Mouse (Mus musculus) gastrocnemius, postnatal 14 days (tissue): ENCODE results near the gene Arhgef12. TPM values are rescaled to one million over a fixed set of nuclear protein-coding genes. Genes with fewer than 3 reads are reported as not detected.

Experiments used
- DNase-seq: peaks from one replicate; pipeline ENCODE4 v3.0.0; 2021; ENCODE audit warnings: mixed read lengths
- intact Hi-C: fragments of 180-260 bp; cut with DNase I; formaldehyde crosslinking; loops from one replicate; pipeline ENCODE4 v1.15.1; 2025; ENCODE audit warnings: low total_unique reads
- total RNA-seq, 2 experiments: library from RNA; stranded (reverse); gene quantifications; 2 replicates each; pipeline ENCODE4 v1.2.3; 2021

The Arhgef12 gene
- total RNA-seq, 2 experiments from 2014 or later, result 45.7 to 52.5 TPM

- intact Hi-C loops, result no loop called here
Observed at GRCm38 (mm10) chr9:43114833-43115232, 7.8 kb upstream of the Arhgef12 start.

GRCm38 (mm10) chr9:43110286-43110980, 3.4 kb upstream of the Arhgef12 start:
- no peak for DNase-seq
- intact Hi-C loops, result no loop called here

More at GRCm38 (mm10) chr9:43114833-43115232, 7.8 kb upstream of the Arhgef12 start:
- DNase-seq, result no peak

- intact Hi-C loops, result loop anchor here (5.0 kb wide), 1 partner anchor 112 kb away; no protein-coding TSS in a partner anchor
- DNase-seq, result no peak
Observed at GRCm38 (mm10) chr9:43109125-43109524, 2.1 kb upstream of the Arhgef12 start.

GRCm38 (mm10) chr9:43108721-43109120, 1.7 kb upstream of the Arhgef12 start:
- DNase-seq, result no peak
- intact Hi-C loops, result loop anchor here (5.0 kb wide), 1 partner anchor 111 kb away; no protein-coding TSS in a partner anchor

GRCm38 (mm10) chr9:43108081-43108480, 1.0 kb upstream of the Arhgef12 start:
- intact Hi-C loops, result loop anchor here (5.0 kb wide), 1 partner anchor 111 kb away; no protein-coding TSS in a partner anchor

GRCm38 (mm10) chr9:43107555-43107954, 516 bp upstream of the Arhgef12 start:
- DNase-seq, result no peak
- intact Hi-C loops, result loop anchor here (5.0 kb wide), 1 partner anchor 110 kb away; no protein-coding TSS in a partner anchor

More at GRCm38 (mm10) chr9:43108081-43108480, 1.0 kb upstream of the Arhgef12 start:
- DNase-seq, result no peak

DNA sequence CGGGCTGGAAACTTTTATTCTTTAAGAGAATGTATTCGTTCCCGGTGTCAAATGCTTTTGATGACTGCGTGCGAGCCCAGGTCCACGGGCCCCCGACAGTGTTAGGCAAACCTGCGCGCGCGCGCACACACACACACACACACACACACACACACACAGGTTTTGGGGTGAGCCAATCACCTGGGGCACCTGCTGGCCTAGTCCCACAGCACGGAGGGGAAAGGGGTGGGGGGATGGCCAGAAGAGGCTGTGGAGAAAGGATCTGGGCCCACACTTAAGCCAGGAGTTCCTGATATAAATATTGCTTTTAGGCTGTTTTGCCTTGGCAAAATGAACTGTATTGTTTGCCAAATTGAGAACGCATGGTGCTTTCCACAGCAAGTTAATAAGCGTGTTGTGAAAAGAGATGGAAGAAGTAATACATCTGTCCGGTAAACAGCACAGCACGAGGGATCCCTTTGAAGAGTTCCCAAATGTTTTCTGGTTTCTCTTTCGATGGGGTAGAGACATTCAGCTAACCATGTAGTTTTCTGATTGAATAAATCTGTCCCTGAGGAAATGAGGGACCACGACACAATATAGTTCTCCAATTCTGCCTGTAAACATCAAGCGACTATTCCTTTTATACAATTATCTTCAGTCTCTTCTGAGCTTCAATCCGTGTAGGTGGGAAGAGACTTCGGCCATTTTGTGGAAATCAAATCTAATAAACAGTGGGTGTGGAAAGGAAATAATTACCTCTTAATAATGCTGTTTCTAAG, 433 bp downstream of the Arhgef12 start:
- peak; percentile 36 for DNase-seq
- intact Hi-C loops, result loop anchor here (5.0 kb wide), 1 partner anchor 109 kb away; no protein-coding TSS in a partner anchor

DNA sequence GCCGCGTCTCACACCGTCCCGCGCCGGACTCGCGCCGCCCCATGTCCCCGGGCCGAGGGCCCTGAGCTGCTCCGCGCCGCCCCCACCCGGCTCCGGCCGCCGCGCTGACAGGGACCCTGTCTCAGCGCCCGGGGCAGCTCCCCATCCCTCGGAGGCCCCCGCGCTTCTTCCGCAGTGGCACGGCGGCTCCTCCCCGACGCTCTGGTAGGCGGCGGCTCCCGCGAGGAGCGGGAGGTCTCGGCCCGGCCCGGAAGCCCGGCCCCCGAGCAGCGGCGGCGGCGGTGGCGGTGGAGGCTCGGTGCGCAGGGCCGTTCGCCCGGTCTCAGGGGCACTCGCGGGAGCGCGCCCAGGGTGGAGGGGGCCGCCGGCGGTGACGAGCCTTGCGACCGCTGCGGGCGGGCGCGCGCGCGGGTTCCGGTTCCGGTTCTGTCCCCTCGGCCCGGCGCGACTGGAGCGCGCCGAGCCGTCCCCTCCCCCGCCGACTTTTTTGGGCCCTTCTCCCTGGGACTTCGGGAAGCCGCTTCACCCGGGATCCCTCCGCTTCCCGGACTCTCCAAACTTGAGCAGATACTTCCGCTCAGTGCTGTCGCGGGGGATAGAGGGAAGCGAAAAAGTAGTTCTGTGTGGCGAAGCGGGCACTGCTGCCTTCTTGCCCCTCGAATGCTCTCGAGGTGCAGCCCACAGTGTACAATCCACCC, 1.2 kb downstream of the Arhgef12 start:
- intact Hi-C loops, result loop anchor here (5.0 kb wide), 1 partner anchor 109 kb away; no protein-coding TSS in a partner anchor
- peak; percentile 96 for DNase-seq

DNA sequence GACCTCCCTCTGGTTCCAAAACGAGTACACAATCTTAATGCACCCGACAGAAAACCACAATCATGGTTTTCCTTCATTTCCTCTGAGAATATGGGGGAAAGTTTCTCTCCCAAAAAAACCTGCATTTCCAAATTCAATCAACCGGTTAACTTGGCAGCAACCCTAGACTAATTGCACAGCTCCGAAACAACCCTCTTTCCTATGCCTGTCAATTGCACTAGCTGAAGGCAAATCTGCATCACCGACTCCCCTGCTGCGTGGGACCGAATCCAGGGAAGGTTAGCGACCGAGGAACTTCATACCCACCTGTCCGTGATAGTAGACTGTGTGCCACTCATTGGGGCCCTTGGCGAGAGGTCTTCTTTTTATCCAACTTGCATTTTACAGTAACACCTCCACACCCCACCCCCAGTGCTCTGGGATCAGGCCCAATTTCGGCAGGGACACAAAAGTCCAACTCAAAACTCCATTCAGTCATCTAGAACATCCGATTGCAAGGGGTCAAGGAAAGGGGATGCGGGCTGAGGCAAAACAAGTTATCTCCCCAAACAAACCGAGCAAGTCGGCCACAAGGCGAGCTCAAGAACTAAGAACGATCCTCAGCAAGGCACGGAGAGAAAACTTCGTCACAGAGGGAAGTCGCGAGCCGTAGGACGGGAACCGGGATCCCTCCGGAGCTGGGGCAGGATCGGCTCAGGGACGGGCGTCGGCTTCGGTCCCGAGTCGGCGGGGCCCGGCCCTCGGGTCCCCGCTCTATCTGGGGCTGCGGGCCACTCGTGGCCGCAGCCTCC, 2.0 kb downstream of the Arhgef12 start:
- peak; percentile 24 for DNase-seq
- intact Hi-C loops, result loop anchor here (5.0 kb wide), 1 partner anchor 108 kb away; no protein-coding TSS in a partner anchor

GRCm38 (mm10) chr9:43104526-43104872, 2.5 kb downstream of the Arhgef12 start:
- no peak for DNase-seq
- intact Hi-C loops, result no loop called here

GRCm38 (mm10) chr9:43103675-43104299, 3.3 kb downstream of the Arhgef12 start:
- intact Hi-C loops, result no loop called here
- no peak for DNase-seq

DNA sequence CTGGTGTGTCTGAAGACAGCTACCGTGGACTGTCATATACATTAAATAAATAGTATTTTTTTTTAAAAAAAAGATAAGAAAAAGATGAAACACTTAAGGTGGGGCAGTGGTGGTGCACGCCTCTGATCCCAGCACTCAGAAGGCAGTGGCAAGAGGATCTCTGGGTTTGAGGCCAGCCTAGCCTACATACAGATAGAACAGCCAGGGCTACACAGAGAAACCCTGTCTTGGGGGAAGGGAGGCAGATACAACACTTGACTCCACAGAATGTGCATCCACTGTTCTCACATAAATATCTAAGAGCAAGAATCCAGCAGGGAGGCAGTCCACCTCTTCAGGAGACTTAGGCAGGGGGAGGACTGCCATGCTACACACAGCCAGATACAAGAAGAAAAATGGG, 4.1 kb downstream of the Arhgef12 start:
- DNase-seq, result no peak
- intact Hi-C loops, result no loop called here

- intact Hi-C loops, result no loop called here
- no peak for DNase-seq
Observed at GRCm38 (mm10) chr9:43101936-43102595, 5.0 kb downstream of the Arhgef12 start.

GRCm38 (mm10) chr9:43098922-43099321, 8.1 kb downstream of the Arhgef12 start:
- DNase-seq, result no peak
- intact Hi-C loops, result no loop called here

- DNase-seq, result no peak
- intact Hi-C loops, result no loop called here
Observed at GRCm38 (mm10) chr9:43097801-43098557, 9.1 kb downstream of the Arhgef12 start.

DNA sequence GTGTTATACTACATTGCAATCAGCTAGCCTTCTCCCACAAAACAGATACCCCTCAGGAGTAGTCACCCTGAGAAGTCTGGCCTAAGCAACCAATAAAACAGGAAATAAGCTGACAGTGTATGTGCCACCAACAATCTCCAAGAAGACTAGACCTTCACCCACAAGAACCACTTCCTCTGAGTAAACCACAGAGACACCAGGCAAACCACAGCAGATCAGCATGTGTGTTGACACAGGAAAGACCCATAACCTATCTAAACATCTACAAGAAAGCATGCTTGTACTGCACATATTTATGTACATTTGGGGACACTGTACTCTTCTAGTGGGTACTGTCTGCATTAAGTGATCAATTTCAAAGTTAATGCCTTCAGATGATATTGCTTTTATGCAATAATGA, 10.7 kb downstream of the Arhgef12 start:
- intact Hi-C loops, result no loop called here
- DNase-seq, result no peak

GRCm38 (mm10) chr9:43094828-43095227, 12.2 kb downstream of the Arhgef12 start:
- intact Hi-C loops, result no loop called here
- DNase-seq, result no peak
